Mouse (Mus musculus): Measurements from ENCODE around the gene Syna. TPM values are rescaled to one million over a fixed set of nuclear protein-coding genes. Genes with fewer than 3 reads are reported as not detected.

Syna gene
- polyA plus RNA-seq, 1 experiment from 2014 or later, result 0.32 TPM

GRCm38 (mm10) chr5:134581146-134581545 lies 21.2 kb upstream of the Syna start, which contains the start of gene Rfc2:
Gene Rfc2 (plus strand): TSS chr5:134581366.
- Histone ChIP-seq H3K4me1 (peaks cover 13% of the 10 kb centered on the region), H3K4me3 (replicated peaks) (0 out of 2 replicates have a peak within 1 kb of the TSS, but pooled peaks have one; percentile 78), H3K27me3 (no peaks in the 10 kb centered on the region), H3K9ac (0 out of 2 replicates have a peak within 1 kb of the TSS, but pooled peaks have one; percentile 2), H3K9me3 (replicated peaks) (no peaks in the 10 kb centered on the region), H3K27ac (peak within 1 kb of the TSS; percentile 2), H3K4me2 (no peak within 1 kb of the TSS), H3K36me3 (no peaks in the 10 kb centered on the region)
- no peak for ATAC-seq (replicated peaks; ENCODE audit: low FRiP score)
- 57% methylated on average over 5 of the region's 5 CpGs for WGBS

DNA sequence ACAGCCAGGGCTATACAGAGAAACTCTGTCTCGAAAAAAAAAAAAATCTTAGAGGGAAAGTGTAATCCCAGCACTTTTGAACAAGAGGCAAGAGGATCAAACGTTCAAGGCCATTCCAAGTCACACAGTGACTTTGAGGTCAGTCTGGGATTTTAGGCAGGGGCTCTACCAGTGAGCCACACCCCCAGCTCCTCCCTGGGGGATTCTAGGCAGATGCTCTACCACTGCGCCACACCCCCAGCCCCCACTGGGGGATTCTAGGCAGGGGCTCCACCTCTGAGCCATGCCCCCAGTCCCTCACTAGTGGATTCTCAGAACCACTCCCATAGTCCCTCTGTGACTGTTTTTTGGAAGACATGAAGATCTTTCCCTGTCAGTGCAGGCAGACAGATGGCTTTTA lies 19.2 kb upstream of the Syna start:
- ATAC-seq (replicated peaks; ENCODE audit: low FRiP score), result no peak
- Histone ChIP-seq H3K27ac (no peak overlapping the region), H3K9me3 (replicated peaks) (no peaks in the 10 kb centered on the region), H3K9ac (no peak overlapping the region), H3K36me3 (no peaks in the 10 kb centered on the region), H3K4me1 (peaks cover 12% of the 10 kb centered on the region), H3K27me3 (no peaks in the 10 kb centered on the region), H3K4me3 (replicated peaks) (no peak overlapping the region), H3K4me2 (no peak overlapping the region)
- WGBS, result 65% methylated on average over 3 of the region's 3 CpGs

- 81% methylated on average over 7 of the region's 7 CpGs for WGBS
- ATAC-seq (replicated peaks; ENCODE audit: low FRiP score), result no peak
- Histone ChIP-seq H3K27me3 (no peaks in the 10 kb centered on the region), H3K4me2 (no peak overlapping the region), H3K9me3 (replicated peaks) (no peaks in the 10 kb centered on the region), H3K4me1 (peaks cover 7% of the 10 kb centered on the region), H3K9ac (no peak overlapping the region), H3K27ac (no peak overlapping the region), H3K4me3 (replicated peaks) (no peak overlapping the region), H3K36me3 (no peaks in the 10 kb centered on the region)
These were observed 17.6 kb upstream of the Syna start for GRCm38 (mm10) chr5:134577534-134577933.

GRCm38 (mm10) chr5:134576517-134577220 lies 16.7 kb upstream of the Syna start:
- H3K27ac ChIP-seq, result no peak overlapping the region
- no peaks in the 10 kb centered on the region for H3K27me3 ChIP-seq
- peaks cover 13% of the 10 kb centered on the region for H3K4me1 ChIP-seq
- H3K36me3 ChIP-seq, result no peaks in the 10 kb centered on the region
- H3K9me3 ChIP-seq (replicated peaks), result no peaks in the 10 kb centered on the region
- no peak for ATAC-seq (replicated peaks; ENCODE audit: low FRiP score)
- 74% methylated on average over 14 of the region's 14 CpGs for WGBS
- no peak overlapping the region for H3K4me3 ChIP-seq (replicated peaks)
- H3K9ac ChIP-seq, result no peak overlapping the region
- H3K4me2 ChIP-seq, result no peak overlapping the region

DNA sequence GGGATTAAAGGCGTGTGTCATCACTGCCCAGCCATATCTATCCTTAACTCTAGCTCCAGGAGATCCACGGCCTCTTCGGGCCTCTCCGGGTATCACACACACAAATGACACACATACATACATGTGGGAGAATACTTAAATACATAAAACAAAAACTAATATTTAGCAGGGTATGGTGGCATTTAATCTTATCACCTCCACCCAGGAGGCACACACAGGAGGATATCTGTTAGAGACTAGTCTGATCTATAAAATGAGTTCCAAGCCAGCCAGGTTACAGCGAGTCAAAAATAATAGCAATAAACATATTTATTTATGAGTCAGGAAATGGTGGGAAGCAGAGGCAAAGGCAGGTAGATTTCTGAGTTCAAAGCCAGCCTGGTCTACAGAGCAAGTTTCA lies 15.9 kb upstream of the Syna start:
- H3K4me3 ChIP-seq (replicated peaks), result no peak overlapping the region
- no peaks in the 10 kb centered on the region for H3K9me3 ChIP-seq (replicated peaks)
- 94% methylated on average over 5 of the region's 5 CpGs for WGBS
- no peak overlapping the region for H3K4me2 ChIP-seq
- no peaks in the 10 kb centered on the region for H3K36me3 ChIP-seq
- H3K4me1 ChIP-seq, result peaks cover 13% of the 10 kb centered on the region
- no peak overlapping the region for H3K9ac ChIP-seq
- no peak for ATAC-seq (replicated peaks; ENCODE audit: low FRiP score)
- H3K27me3 ChIP-seq, result no peaks in the 10 kb centered on the region
- H3K27ac ChIP-seq, result no peak overlapping the region

DNA sequence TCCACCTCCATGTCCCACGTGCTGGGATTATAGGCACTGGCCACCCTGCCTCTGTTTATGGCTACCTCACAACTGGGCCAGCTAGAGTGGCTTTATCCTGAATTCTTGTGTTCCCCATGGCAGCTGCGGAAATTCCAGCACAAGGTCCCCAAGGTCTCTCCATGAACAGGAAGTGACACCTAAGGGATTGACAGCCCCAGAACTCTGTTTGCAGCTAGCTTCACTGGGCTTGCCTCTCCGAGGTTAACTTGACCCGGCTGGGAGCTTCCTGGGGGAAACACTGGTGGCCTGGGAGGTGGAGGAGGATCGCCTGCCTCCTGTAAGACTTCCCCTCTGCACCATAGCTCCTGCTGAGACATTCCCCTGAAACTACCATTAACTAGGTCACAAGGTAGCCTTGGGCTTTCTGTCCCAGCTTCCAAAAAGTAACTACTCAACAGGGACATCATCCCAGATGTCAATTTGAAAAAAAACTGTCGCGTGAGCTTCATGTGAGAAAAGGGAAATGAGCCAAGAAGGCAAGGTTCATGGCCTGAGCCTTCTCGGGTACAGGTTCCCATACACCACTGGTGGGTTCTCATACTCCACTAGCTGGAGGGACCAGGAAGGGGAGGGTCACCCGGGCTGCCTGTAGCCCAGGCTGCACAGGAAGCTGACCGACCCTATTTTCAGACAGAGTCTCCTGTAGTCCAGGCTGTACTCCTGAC lies 12.7 kb upstream of the Syna start:
- Histone ChIP-seq H3K9me3 (replicated peaks) (no peaks in the 10 kb centered on the region), H3K9ac (peak overlapping the region; percentile 35), H3K36me3 (no peaks in the 10 kb centered on the region), H3K4me1 (peaks cover 31% of the 10 kb centered on the region), H3K4me3 (replicated peaks) (peak overlapping the region; percentile 52), H3K4me2 (peak overlapping the region; percentile 77), H3K27ac (peak overlapping the region; percentile 94), H3K27me3 (no peaks in the 10 kb centered on the region)
- ATAC-seq (replicated peaks; ENCODE audit: low FRiP score), result no peak
- 31% methylated on average over 10 of the region's 10 CpGs for WGBS

DNA sequence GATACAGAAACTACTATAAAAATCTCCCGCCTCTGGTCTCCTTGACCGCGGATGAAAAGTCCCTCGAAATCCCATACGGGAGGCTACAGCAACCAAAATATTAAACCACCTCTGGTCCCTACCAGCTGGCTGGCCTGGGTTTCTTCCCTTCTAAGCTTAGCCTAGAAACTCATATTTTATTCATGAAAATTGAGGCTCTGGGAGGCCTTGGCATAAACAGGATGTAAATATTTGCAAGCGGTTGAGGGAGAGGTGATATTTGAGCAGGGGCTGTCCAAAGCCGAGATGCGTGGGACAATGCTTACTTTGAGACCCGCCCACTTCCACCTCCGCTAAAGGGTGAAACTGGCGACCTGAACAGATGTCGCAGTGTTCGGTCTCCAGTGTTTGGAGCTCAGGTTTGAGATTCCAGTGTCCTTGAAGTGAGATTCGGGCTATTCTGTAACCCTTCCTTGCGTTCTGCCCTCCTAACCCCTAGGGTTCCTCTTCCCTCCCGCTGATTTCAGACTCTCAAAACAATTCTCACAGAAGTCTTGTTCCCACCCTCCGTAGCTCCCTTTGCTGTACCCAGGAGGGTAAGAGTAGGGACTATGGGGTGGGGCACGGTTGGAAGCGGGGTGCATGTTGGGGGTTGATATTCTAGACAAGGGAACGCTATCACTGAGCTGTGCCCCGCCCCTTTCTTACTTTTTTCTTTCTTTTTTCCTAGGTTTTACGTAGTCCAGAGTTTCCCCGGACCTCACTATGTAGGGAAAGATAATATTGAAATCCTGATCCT lies 11.9 kb upstream of the Syna start:
- WGBS, result 2% methylated on average over 23 of the region's 23 CpGs
- peak overlapping the region; percentile 94 for H3K27ac ChIP-seq
- H3K36me3 ChIP-seq, result no peaks in the 10 kb centered on the region
- H3K4me3 ChIP-seq (replicated peaks), result peak overlapping the region; percentile 52
- peak overlapping the region; percentile 77 for H3K4me2 ChIP-seq
- no peaks in the 10 kb centered on the region for H3K9me3 ChIP-seq (replicated peaks)
- H3K4me1 ChIP-seq, result peaks cover 31% of the 10 kb centered on the region
- H3K9ac ChIP-seq, result peak overlapping the region; percentile 35
- peak; percentile 63 for ATAC-seq (replicated peaks; ENCODE audit: low FRiP score)
- H3K27me3 ChIP-seq, result no peaks in the 10 kb centered on the region

- peak; percentile 73; the same call in 1 of the 2 replicates for ATAC-seq (replicated peaks; ENCODE audit: low FRiP score)
- Histone ChIP-seq H3K27ac (peak overlapping the region; percentile 92), H3K9ac (no peak overlapping the region), H3K4me3 (replicated peaks) (no peak overlapping the region), H3K27me3 (no peaks in the 10 kb centered on the region), H3K36me3 (no peaks in the 10 kb centered on the region), H3K9me3 (replicated peaks) (no peaks in the 10 kb centered on the region), H3K4me2 (no peak overlapping the region), H3K4me1 (peaks cover 31% of the 10 kb centered on the region)
- 35% methylated on average over 8 of the region's 8 CpGs for WGBS
These were observed 9.1 kb upstream of the Syna start for GRCm38 (mm10) chr5:134568964-134569491.

- H3K9me3 ChIP-seq (replicated peaks), result no peaks in the 10 kb centered on the region
- 78% methylated on average over 3 of the region's 3 CpGs for WGBS
- H3K27ac ChIP-seq, result peak overlapping the region; percentile 92
- no peak overlapping the region for H3K4me2 ChIP-seq
- H3K36me3 ChIP-seq, result no peaks in the 10 kb centered on the region
- no peak overlapping the region for H3K4me3 ChIP-seq (replicated peaks)
- ATAC-seq (replicated peaks; ENCODE audit: low FRiP score), result no peak
- no peak overlapping the region for H3K9ac ChIP-seq
- H3K27me3 ChIP-seq, result no peaks in the 10 kb centered on the region
- peaks cover 29% of the 10 kb centered on the region for H3K4me1 ChIP-seq
These were observed 8.1 kb upstream of the Syna start for GRCm38 (mm10) chr5:134568030-134568429.

DNA sequence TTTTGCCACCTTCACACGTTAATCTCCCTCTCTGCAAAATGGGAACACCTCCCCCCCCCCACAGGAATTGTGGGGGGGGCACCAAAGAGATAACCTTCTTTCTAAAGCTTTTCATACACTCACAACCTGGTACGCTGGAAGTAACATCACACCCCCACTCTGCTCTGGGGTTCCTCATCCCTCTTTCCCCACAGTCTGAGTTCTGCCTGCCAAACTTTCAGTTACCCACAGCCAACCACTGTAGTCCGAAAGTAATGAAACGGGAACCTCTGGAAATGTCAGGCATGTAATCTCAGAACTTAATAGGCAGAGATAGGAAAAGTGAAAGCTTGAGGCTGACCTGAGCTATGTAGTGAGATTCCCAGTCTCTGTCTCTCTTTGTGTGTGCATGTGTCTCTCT lies 7.5 kb upstream of the Syna start:
- H3K4me2 ChIP-seq, result no peak overlapping the region
- no peaks in the 10 kb centered on the region for H3K27me3 ChIP-seq
- no peak overlapping the region for H3K27ac ChIP-seq
- H3K9me3 ChIP-seq (replicated peaks), result no peaks in the 10 kb centered on the region
- no peaks in the 10 kb centered on the region for H3K36me3 ChIP-seq
- H3K9ac ChIP-seq, result no peak overlapping the region
- 92% methylated on average over 4 of the region's 4 CpGs for WGBS
- H3K4me1 ChIP-seq, result peaks cover 23% of the 10 kb centered on the region
- no peak overlapping the region for H3K4me3 ChIP-seq (replicated peaks)
- no peak for ATAC-seq (replicated peaks; ENCODE audit: low FRiP score)

GRCm38 (mm10) chr5:134565696-134566095 lies 5.7 kb upstream of the Syna start:
- H3K4me1 ChIP-seq, result peaks cover 17% of the 10 kb centered on the region
- WGBS, result 90% methylated on average over 6 of the region's 6 CpGs
- no peak overlapping the region for H3K9ac ChIP-seq
- H3K4me2 ChIP-seq, result no peak overlapping the region
- no peaks in the 10 kb centered on the region for H3K9me3 ChIP-seq (replicated peaks)
- ATAC-seq (replicated peaks; ENCODE audit: low FRiP score), result no peak
- H3K36me3 ChIP-seq, result no peaks in the 10 kb centered on the region
- H3K27me3 ChIP-seq, result no peaks in the 10 kb centered on the region
- no peak overlapping the region for H3K4me3 ChIP-seq (replicated peaks)
- no peak overlapping the region for H3K27ac ChIP-seq

DNA sequence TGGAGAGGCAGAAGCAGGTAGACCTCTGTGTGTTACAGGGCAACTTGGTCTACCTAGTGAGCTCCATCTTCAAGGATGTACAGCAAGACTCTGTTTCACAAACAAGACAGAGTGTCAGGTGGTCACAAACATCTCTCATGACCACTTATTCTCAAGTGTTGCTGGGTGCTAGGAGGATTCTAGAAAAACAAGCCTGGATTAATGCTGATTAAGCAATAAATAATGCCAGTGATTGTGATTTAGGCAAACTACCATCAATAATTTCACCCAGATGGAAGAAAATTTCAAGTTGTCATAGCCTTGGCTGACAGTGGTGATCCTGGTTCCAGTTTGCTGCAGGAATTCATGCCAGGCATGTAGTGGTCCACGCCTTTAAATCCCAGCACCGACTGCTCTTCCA lies 4.3 kb upstream of the Syna start:
- H3K4me3 ChIP-seq (replicated peaks), result no peak overlapping the region
- H3K4me1 ChIP-seq, result peaks cover 14% of the 10 kb centered on the region
- no peak overlapping the region for H3K27ac ChIP-seq
- no peaks in the 10 kb centered on the region for H3K36me3 ChIP-seq
- no peak overlapping the region for H3K9ac ChIP-seq
- no peaks in the 10 kb centered on the region for H3K9me3 ChIP-seq (replicated peaks)
- WGBS, result 98% methylated on average over 2 of the region's 2 CpGs
- H3K4me2 ChIP-seq, result no peak overlapping the region
- ATAC-seq (replicated peaks; ENCODE audit: low FRiP score), result no peak
- no peaks in the 10 kb centered on the region for H3K27me3 ChIP-seq
